Mouse (Mus musculus) spleen, embryonic (tissue): Measurements from ENCODE around the gene Xdh.
"Not testable (repeated sequence)": the region's sequence is repeated elsewhere in the genome, so short reads cannot be mapped to it uniquely, and the experiment has no call there.

ENCODE experiments used
- CTCF ChIA-PET: fragments of 350-600 bp; sonication (Branson Sonifier 250); formaldehyde crosslinking; loops from one replicate; lab custom pipeline; 2022; lab: Charles Lee

The Xdh gene

DNA sequence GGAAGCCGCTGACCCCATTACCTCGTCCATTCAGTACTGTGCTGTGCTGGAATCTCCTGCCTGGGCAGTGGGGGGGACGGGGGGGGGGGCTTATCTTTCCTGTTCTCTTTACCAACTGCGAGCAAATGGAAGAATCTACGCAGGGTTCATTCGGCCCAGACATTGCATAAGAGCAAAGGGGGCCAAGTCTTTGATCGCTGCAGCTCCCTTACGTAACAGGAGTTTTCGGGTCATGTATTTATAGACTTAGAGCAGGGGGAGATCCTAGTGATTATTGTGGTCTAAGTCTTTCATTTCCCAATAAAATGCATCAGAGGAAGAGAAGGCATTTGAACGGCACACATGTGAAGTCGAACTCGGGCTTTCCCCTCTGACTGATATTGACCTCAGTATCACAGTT is 66.7 kb downstream of the Xdh start:
- CTCF ChIA-PET: interaction anchor here (0.6 to 0.7 kb wide), 2 partner anchors 11 to 596 kb away, joined by 3 to 6 read pairs; no protein-coding TSS in a partner anchor

DNA sequence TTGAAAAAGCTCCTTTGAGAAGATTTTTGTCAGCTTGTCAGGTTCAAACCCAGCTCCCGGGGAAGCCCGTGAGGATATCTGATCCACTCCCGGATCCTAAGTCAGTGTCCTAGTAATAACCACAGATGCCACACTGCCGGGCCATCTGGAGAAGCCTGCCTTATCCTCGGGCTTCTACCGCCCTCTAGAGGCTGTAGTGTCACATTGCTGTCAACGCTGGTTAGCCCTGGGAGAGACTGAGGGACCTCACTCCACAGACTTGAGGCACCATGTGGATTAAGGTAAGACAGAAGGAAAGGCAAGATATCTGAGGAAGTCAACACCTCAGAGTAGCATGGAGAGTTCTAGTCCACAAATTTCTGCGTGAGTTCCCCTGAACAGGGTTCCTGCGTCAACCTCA is 67.8 kb downstream of the Xdh start:
- CTCF ChIA-PET: interaction anchor here (0.7 kb wide), 1 partner anchor 41 kb away, joined by 3 read pairs; no protein-coding TSS in a partner anchor

DNA sequence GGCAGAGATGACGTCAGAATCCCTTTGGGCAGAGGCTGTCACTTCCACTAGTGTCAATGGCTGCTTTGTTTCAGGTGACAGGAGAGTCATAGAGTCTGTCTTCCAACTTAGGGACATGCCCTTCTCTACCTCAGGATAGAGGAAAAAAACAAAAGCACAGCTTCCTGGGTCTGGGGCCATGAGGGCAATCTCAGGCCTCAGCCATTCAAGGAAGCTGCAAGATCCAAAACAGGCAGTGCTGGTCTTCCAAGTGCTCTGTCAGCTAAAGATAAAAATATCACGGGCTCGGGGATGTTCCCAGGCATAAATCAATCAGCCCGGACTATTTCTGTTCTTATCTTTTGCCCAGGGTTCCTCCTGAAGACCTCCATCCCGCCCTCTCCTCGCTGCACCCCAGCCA is 68.7 kb downstream of the Xdh start:
- CTCF ChIA-PET: interaction anchor here (0.5 kb wide), 1 partner anchor 128 kb away, joined by 11 read pairs; no protein-coding TSS in a partner anchor

DNA sequence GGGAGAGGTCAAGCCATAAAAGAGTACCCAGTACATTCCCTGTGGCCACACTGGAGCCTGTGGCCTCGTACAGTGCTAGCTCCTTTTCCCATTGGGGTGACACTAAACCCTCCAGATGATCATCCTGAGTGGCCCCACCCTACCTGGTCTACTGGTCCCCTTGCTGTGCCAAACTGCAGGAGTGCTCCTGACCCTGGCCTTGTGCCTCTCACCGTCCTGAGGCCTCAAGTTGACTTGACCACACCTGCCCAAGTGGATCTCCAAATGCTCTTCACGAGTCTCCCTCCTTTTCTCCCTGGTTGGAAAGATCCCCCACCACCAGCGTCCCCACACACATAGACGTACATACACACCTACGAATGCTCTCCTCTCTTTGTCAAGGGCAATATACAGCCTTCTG is 69.7 kb downstream of the Xdh start:
- CTCF ChIA-PET: no interaction called here

DNA sequence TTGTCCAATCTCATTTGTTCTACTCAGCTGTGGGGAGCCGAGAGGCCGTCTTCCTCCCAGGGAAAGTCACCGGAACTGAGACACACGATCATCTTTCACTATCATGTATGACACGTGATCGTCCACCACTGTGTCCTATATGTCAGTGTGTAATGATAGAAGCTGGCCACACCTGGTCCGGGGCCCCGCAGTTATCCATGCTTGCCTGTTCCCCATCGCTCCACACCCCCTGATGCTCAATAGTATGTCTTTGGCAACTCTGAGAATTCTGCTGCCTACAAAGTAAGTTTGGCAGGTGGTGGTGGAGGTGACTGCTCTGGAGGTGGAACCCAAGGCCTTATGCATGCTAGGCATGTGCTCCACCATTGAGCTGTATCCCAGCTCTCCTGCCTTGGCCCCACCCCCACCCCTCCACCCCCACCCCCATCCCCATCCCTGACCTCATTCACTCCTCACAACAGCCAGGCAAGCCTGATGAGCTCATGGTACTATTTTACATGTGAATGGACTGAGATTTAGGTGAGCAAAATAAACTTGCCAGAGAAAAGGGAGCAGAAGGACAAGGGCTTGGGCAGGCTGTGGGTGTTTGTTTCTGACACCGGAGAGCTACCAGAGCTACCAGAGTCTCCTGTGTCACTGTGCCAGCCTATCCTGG is 70.6 kb downstream of the Xdh start:
- CTCF ChIA-PET: interaction anchor here (0.8 kb wide), 1 partner anchor 73 kb away, joined by 3 read pairs; no protein-coding TSS in a partner anchor

DNA sequence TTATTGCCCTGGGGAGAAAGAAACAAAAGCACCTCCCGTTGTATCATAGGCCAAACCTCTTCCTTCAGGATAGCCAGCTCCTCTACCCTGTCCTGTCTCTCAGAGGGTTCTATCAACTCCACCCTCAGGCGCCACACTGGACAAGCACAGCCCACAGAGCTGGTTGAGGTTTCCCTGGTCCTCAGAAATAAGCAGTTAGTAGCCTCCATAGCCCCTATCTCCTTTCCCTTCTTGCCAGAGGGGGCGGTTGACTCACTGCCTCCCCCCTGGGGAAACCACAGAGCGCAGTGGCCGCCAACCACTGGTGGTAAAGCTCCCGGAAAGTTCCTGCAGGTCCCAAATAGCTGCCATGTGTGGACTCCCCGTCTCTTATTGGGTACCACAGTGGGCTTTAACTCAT is 74.3 kb downstream of the Xdh start:
- CTCF ChIA-PET: interaction anchor here (0.5 kb wide), 1 partner anchor 555 kb away, joined by 4 read pairs; no protein-coding TSS in a partner anchor

DNA sequence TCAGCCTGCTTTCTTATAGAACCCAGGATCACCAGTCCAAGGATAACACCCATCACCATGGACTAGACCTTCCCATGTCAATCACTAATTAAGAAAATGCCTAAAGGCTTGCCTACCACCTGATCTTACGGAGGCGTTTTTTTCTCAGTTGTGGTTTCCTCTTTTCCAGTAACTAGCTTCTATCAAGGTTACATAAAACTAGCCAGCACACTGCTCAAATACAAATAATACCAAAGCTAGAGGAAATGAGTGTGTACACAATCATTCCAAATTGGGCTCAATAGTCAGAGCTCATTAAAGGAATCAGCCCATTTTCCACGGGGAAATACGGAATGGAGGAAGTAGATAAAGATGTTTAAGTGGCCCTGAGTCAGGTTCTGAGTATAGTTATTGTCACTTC is 74.7 kb downstream of the Xdh start:
- CTCF ChIA-PET: no interaction called here

DNA sequence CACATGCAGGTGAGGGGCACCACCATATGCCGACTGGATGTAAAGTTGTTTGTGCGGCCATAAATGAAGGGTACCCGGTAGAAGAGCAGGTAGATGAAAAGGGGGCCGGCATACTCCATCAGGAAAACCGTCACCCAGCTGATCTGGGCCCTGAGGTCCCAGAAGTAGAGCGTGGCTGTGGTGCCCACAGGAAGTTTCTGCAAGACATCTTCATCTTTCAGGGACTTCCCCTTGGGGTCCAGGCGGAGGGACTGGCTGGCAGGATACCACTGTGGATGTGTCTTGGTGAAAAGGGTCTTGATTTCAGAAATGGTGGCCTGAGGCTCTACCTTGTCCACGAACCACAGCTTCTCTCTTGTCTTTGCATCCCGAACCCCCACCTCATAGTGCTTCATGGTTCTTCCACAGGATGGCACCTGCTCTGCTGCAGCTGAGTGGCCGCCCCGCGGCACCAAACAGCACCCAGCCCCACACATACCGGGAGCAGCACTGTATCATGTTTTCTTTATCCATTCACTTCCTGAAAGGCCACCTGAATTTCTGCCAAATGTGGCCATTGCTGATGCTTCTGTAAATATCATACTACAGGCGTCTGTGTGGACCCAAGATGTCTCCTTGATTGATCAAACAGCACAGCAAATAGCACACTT is 78.9 kb downstream of the Xdh start:
- CTCF ChIA-PET: interaction anchor here (0.6 kb wide), 1 partner anchor 1041 kb away, joined by 8 read pairs; no protein-coding TSS in a partner anchor

DNA sequence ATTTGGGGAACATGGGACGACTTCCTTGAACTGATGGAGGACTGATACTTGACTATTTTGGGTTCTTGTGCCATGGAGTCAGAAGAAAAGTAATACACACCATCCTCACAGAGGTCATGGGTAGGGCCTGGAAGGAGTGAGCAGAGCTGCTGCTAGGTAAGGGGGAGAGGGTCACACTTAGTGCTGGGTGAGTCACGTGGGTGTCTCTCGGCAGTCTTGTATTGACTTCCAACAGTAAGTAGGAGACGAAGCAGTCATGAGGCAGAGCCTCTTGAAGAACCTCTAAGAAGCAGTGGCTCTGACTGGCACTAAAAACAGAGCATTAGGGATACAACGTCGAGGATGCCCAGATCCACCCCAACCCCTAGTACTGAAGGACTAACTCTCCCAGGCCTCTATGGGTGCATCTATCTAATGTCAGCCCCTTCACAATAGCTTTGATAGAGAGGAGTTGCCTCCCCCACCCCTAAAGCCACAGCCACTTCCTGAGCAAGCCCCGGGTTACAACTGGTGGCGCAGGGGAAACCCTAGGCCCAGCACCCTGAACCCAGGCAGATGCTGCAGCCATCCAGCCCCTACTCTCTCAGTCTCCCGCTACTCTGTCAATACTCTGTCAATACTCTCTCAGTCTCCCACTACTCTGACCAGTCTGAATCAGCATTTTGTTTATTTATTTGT is 80.8 kb downstream of the Xdh start:
- CTCF ChIA-PET: no interaction called here

DNA sequence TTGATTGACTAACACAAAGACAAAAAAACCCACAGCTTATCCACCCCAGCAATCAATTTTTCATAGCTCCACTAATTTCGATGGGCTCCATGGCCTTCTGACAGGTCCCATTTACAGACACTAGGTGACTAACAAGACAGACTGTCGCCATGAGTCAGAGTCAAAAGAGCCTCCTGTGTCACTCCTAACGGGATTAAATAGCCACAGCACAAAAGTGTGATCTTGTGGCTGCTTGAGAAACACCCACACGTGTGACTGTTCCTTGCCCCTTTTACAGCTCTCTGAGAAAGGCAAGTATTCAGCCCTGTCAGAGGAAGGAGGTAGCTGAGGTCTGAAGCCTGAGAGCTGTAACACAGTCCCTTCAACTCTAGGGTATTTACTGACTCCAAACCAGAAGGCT is 96.3 kb downstream of the Xdh start:
- CTCF ChIA-PET: no interaction called here

DNA sequence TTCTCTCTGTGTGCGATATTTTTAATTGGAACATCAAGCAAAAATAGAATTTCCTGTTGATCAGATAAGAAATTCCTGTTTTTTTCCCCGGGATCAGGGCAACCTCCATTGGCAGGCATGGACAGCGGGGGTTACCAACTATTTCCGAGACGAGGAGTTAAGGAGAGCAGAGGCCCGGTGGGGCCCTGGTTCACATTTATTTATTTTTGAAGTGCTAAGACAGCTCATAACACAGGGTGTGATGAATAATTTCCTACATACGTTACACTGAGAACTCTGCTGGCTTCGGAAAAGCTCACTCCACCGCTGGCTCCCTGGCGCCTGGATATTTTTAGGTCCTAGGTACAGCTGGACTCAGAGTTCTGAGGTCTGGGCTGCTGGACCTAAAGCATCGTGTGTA is 97.0 kb downstream of the Xdh start:
- CTCF ChIA-PET: no interaction called here

DNA sequence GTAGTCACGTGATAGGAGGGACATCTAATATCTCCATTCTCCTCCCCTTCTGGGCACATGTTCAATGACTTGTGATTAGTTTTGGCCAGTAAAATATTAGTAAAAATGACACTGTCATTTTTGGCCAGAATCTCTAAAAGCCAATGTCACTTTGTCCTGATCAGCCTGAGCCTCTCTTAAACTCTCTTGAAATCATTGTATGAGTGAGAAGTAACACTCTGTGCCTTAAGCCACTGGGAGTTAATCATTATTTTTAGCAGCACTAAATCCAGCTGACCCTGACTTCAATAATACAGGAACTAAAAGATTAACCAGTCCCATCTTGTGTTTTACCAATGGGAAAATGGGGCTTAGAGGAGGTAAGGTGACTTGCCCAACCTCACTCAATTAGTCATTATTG is 102.6 kb downstream of the Xdh start:
- CTCF ChIA-PET: no interaction called here

DNA sequence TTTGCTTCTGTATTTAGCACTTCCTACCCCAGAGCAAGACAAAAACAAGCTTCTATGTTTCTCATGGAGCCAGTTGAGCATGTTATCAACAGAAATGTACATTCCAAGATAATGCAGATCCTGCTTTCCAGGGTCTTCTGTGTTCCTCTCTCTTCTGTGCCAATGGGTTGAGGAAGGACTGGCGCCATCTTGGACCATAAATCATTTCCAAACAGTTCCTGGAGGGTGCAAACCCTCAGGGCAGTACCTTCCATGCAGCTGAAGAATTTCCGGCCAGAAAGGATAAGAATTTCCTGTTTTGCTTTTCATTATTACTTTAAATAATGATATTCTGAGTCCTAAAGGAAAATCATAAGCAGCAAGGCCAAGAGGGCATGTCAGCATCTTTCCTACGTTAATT is 104.4 kb downstream of the Xdh start:
- CTCF ChIA-PET: no interaction called here

DNA sequence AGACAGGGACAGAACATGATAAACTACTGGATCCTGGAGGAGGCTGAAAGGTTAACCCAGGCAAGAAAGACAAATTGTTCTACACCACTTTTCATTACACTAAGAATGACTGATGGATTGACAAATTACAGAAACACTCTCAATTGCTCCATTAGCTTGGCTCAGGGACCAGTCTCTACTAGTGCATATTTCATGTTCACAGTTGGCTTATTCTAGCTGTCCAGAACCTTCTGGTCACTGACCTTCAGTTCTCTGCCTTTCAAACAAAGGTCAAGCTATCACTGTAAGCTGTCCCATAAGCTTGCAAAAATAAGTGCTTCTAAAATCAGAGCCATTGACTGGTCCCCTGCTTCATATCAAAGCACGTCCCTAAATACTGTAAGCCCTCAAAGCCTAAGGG is 107.0 kb downstream of the Xdh start:
- CTCF ChIA-PET: no interaction called here

DNA sequence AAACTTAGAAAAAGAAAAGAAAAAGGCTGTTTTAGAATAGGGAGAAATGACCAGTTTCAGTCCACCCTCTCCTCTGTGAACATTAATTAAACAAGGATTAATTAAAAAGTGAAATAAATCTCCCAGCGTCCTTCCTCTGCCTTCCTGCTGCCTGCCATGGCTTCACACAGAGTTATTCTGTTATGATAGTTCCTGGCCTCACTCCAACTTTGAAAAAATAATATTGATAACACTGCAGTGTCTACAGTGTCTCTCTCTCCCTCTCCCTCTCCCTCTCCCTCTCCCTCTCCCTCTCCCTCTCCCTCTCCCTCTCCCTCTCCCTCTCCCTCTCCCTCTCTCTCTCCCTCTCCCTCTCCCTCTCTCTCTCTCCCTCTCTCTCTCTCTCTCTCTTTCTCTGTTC is 110.1 kb downstream of the Xdh start:
- CTCF ChIA-PET: not testable (repeated sequence)

DNA sequence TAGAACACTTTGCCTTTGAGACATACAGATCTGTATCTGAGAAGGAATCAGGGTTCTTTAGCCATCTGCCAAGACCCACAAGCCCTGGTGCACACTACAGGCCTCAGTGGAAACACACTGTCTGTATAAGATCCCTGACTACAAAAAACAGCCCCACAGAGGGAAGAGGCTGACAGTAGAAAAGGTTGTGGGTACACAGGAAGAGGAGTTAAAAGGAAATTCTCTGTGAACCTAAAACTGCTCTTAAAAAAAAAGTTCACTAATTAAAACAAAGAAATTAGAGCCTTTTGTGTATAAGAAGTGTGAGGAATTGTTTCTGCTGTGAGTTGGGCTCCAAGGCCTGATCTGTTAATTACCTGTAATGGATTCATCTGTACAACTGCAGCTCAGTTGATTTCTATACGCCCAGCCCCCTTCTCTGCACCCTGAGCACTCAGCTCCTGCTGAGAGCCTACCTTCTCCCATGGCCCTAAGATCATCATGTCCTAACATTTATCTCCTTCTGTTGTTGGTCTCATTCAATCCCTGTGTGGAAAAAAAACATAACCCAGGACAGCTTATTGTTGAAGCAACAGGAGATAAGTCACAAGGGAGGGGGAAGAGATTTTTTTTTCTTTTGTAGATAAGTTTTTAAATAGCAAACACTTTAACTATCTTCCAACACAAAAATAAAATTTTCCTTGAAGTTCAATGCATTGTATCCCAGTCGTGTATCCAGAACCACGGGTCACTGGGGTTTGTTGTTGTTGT is 110.7 kb downstream of the Xdh start:
- CTCF ChIA-PET: no interaction called here

DNA sequence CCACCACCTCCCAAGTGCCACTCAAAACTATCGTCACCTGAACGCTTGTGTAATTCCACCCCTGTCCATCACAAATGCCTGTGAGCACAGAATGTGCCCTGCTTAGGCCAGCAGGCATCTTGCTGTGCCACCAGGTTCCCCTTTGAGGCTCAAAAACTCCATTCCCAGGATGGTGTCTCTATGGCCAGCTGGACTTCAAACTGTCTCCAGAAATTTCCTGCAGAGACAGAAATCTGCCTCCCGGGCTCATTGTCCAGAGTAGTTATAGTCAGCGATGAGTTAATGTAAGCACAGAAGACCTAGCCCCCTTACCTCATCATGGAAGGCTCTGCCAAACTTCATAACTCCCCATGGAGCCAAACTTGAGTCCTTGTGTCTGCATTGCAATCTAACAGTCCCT is 112.8 kb downstream of the Xdh start:
- CTCF ChIA-PET: no interaction called here

DNA sequence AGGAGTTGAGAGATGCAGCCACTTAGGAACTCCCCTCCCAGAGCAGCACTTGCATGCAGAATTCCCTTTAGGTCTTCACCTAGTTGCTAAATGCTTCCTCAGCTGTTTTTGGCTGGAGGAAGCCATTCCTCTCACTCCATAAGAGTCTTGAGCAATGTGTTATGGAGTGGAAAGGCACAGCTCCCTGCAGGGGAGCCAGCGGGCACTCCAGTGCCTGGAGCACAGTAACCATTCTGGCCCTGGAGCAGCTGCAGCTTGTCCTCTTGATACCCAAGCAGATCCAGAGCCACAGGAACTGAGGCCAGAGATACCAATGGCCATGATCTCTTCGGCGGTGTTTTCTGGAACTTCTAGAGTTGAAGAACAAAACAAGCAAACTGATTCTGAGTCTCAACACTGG is 113.4 kb downstream of the Xdh start:
- CTCF ChIA-PET: no interaction called here
